Mouse (Mus musculus): ENCODE data around the gene Gm9844.

DNA sequence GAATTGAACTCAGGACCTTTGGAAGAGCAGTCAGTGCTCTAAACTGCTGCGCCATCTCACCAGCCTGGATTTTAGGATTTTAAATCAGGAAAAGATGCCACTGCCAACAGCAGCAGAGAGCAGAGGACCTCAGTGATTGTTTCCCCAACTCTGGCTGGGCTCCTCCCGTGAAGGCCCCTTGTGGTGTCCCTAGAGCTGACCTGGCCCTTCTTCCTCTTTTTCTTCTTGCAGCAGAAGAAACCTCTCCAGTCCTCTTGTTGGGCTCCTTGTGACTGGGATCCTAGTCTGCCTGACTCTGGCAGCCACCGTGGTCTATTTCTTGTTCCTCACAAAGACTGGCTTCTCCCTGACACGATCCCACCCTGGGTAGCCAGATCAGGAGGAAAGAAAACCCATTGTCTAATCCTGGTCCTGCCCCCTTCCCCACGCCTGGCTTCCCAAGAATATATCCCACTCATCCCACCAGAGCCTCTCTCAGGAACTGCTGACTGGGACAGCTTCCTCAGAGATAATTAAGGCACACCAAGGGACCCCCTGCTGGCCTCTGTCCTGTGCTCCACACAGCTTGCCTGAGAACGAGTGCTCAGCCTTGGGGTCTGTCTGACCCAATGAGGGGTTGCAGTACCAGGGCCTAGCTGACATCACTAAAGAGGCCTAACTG, 5.4 kb upstream of the Gm9844 start:
- TF ChIP-seq CTCF (IDR thresholded peaks at IDR 0.05; ENCODE audit: borderline replicate concordance, insufficient read depth, low read length) (no peak), POLR2A (IDR thresholded peaks at IDR 0.05; ENCODE audit: low read depth, low read length) (no peak)
